In the genomic region with DNA sequence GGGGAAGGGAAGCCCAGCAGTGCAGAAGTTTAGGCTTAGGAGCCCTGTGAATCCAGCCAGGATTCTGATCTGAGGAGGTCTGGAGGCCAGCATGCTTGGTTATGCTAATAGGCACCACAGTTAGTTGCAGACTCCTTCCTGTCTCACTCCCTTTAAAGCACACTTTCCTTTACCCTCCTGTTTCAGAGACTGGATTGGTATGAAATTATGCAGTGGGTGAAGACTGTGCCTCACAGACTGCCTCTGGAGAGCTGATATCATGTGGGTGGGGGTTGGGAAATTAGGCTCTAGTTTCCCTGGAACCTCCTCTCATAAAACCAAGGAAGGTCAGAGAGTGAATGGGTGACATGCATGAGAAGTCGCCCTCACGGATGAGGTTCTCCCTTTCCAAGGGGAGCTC, we compare ENCODE assay signal across 16 mouse cellular contexts.
"Had no signal": no experiment of that assay in that cellular context is flagged by ENCODE, and none has a peak within 500 bp of the region (broad histone marks: within the 10 kb centered on the region; RNA-seq: fewer than 3 reads in every experiment).

No protein-coding gene starts in this region.

- H3K36me3 ChIP-seq: lung, embryonic 15.5 days; neural tube, embryonic 12.5 days; stomach, embryonic 15.5 days had no signal

- ATAC-seq: liver, postnatal 0 days; lung, postnatal 0 days had no signal

- H3K9me3 ChIP-seq: liver, embryonic 15.5 days; lung, embryonic 15.5 days; megakaryocyte, embryonic 14.5 days; neural tube, embryonic 12.5 days; stomach, embryonic 15.5 days had no signal

- DNase-seq: liver, postnatal 0 days; lung, adult 2 months; lung, postnatal 14 days; lung, postnatal 36 days; right cerebral cortex, postnatal 14 days; thymus, adult 2 months; thymus, postnatal 25 days; thymus, postnatal 4 days had no signal

- H3K27ac ChIP-seq: liver, embryonic 15.5 days; lung, embryonic 15.5 days; macrophage; neural tube, embryonic 12.5 days; stomach, embryonic 15.5 days; stomach, postnatal 0 days had no signal

- H3K4me2 ChIP-seq: liver, embryonic 15.5 days; lung, embryonic 15.5 days; neural tube, embryonic 12.5 days; stomach, embryonic 15.5 days had no signal

- H3K4me1 ChIP-seq: liver, embryonic 15.5 days; lung, embryonic 15.5 days; neural tube, embryonic 12.5 days; stomach, embryonic 15.5 days had no signal

- H3K27me3 ChIP-seq: liver, embryonic 15.5 days; lung, embryonic 15.5 days; megakaryocyte, embryonic 14.5 days; neural tube, embryonic 12.5 days; stomach, embryonic 15.5 days had no signal

- H3K4me3 ChIP-seq: liver, embryonic 15.5 days; lung, embryonic 15.5 days; megakaryocyte, embryonic 14.5 days; neural tube, embryonic 12.5 days; stomach, embryonic 15.5 days had no signal

- H3K9ac ChIP-seq: liver, embryonic 15.5 days; liver, postnatal 0 days; lung, embryonic 15.5 days; neural tube, embryonic 12.5 days; stomach, embryonic 15.5 days had no signal
